22 mouse cellular contexts compared by ENCODE assay signal in the genomic region with DNA sequence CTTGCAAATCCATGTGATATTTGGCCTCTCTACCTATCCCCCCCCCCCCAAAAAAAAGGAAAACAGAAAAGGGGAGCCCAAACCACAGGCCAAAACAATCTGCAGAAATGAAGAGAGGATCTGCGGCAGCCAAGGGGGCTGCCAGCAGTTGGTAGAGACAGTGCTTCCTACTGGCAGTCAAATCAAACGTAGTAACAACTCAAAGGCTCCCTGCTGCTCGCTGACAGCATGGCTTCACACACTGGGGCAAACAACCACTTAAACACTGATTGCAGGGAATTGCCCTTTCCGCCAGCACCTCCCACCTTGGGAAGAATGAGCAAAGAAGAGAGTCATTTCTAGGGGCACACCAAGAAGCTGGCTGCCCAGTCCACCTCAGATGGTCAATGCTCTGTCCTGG.
"Had no signal": no experiment of that assay in that cellular context is flagged by ENCODE, and none has a peak within 500 bp of the region (broad histone marks: within the 10 kb centered on the region; RNA-seq: fewer than 3 reads in every experiment).

No protein-coding gene starts in this region.

- H3K27ac ChIP-seq: kidney, postnatal 0 days; layer of hippocampus, adult 2 months; limb, embryonic 10.5 days; limb, embryonic 13.5 days; liver, embryonic 12.5 days; liver, embryonic 15.5 days; lung, embryonic 15.5 days; neural tube, embryonic 12.5 days; neural tube, embryonic 15.5 days; stomach, embryonic 15.5 days had no signal

- H3K9ac ChIP-seq: limb, embryonic 13.5 days; liver, embryonic 12.5 days; liver, embryonic 15.5 days; lung, embryonic 15.5 days; neural tube, embryonic 12.5 days; neural tube, embryonic 15.5 days; stomach, embryonic 15.5 days had no signal

- H3K4me2 ChIP-seq: limb, embryonic 13.5 days; liver, embryonic 12.5 days; liver, embryonic 15.5 days; lung, embryonic 15.5 days; midbrain, embryonic 11.5 days; neural tube, embryonic 12.5 days; neural tube, embryonic 15.5 days; stomach, embryonic 15.5 days had no signal

- ATAC-seq: liver, embryonic 12.5 days had no signal

- H3K27me3 ChIP-seq: liver, embryonic 12.5 days; liver, embryonic 15.5 days; lung, embryonic 15.5 days; neural tube, embryonic 12.5 days; stomach, embryonic 15.5 days had no signal

- H3K4me1 ChIP-seq: liver, embryonic 12.5 days; liver, embryonic 15.5 days; lung, embryonic 15.5 days; stomach, embryonic 15.5 days had no signal

- DNase-seq: kidney, postnatal 25 days; layer of hippocampus, adult 9-11 months; liver; lung, adult 18-20 months; lung, postnatal 10 days; lung, postnatal 4 days; midbrain, embryonic 14.5 days; right cerebral cortex, adult 18-20 months; right cerebral cortex, postnatal 25 days; spleen, adult 18-20 months; thymus, postnatal 25 days had no signal

- H3K9me3 ChIP-seq: limb, embryonic 10.5 days; limb, embryonic 13.5 days; liver, embryonic 12.5 days; liver, embryonic 15.5 days; lung, embryonic 15.5 days; neural tube, embryonic 12.5 days; neural tube, embryonic 15.5 days; stomach, embryonic 15.5 days had no signal

- H3K36me3 ChIP-seq: limb, embryonic 10.5 days; limb, embryonic 13.5 days; liver, embryonic 12.5 days; liver, embryonic 15.5 days; lung, embryonic 15.5 days; neural tube, embryonic 12.5 days; neural tube, embryonic 15.5 days; stomach, embryonic 15.5 days had no signal

- H3K4me3 ChIP-seq: layer of hippocampus, adult 2 months; limb, embryonic 10.5 days; limb, embryonic 13.5 days; liver, embryonic 12.5 days; liver, embryonic 15.5 days; lung, embryonic 15.5 days; neural tube, embryonic 12.5 days; neural tube, embryonic 15.5 days; stomach, embryonic 15.5 days had no signal
